Mouse (Mus musculus): ENCODE data around the gene Bpifa5.

- TF ChIP-seq CTCF (IDR thresholded peaks at IDR 0.05; ENCODE audit: low read depth, low read length) (no peak), POLR2A (IDR thresholded peaks at IDR 0.05; ENCODE audit: insufficient read depth, low read length) (no peak)
Measured at GRCm38 (mm10) chr2:154211121-154211520, 48.7 kb downstream of the Bpifa5 start.

Measured in ES-Bruce4 (cell line).